Mouse (Mus musculus) thymus, postnatal 14 days (tissue): ENCODE measurements at regions not wholly inside any gene's neighbourhood (a gene's known extent, or its start where the extent isn't known, plus 50 kb on each side); places are given as distances from the start of the nearest gene placed in this dataset.
A peak's percentile ranks its signal among the peaks of the same experiment; 100 is the strongest.
"Not testable (repeated sequence)": the region's sequence is repeated elsewhere in the genome, so short reads cannot be mapped to it uniquely, and the experiment has no call there.

Experiments
- DNase-seq: peaks from one replicate; pipeline ENCODE4 v3.0.0; 2021

DNA sequence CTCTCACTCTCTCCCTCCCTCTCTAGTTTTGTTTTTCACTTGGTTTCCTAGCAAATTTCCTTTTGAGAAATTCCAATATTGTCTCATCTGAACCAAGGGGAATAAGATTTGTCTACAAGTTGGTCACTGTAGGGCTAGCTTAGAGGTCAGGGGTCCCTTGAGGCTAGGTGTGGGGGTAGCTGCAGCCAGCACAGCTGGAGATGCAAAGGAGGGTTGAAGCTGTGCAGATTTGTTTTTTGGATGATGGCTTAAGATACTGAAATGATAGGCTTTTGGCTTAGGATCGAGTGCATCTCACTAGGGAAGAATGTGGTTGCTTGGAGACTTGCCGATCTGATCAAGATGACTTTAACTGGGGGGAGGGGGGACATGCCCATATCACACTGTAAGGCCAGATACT, 88.3 kb upstream of the Tmem28 start:
- DNase-seq: no peak

DNA sequence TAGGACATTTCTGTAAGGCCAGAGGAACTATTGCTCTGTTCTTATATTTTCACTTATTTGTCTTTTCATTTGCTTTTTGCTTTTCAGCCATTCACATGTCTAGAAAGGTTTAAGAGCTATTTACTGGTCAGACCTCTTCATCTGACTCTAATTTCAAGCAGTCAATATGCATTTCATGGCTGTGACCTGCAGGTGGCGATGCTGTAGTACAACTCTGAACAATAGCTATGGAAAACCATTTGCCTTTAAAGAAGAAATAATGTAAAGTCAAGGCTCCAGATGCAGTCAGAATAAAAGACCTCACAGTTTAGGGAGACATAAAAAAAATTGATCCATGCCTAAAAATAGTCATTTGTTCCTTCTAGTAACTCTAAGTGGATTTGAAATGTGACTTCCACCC, 95.7 kb upstream of the Tmem28 start:
- no peak for DNase-seq

DNA sequence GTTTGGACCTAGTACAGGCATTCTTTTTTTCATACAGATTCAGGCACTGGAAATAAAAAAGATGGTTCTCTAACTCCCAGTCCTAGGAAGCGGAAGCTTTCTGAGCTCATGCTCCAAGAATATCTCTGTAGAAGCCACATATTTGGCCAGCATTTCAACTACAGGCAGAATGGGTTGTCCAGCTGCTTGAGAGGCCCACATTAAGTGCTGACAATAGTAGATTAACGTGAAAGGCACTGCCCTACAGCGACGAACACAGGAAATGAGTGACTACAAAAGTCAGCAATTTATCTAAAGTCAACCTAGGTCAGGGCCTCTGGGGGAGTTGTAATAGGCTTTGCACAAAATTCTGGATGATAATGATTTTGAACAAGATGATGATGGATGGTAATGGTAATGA, 125.5 kb upstream of the Tmem28 start:
- no peak for DNase-seq

DNA sequence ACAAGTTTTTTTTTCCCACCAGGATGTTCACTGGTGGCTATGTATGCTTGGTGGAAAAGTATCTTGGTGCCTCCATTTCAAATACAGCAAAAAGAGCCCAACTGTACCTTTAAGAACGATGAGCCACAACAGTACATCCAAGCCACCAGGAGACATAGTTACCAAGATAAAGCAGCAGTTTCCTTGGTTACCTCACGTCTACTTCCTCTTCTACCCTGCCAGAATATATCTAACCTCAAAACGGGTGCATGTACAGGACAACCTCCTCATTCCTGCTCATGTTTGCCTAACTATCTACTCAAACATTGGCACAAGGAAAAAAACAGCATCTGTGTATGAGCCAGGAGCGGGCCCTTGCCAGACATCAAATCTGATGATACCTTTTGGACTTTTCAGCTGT, 129.8 kb upstream of the Tmem28 start:
- no peak for DNase-seq

DNA sequence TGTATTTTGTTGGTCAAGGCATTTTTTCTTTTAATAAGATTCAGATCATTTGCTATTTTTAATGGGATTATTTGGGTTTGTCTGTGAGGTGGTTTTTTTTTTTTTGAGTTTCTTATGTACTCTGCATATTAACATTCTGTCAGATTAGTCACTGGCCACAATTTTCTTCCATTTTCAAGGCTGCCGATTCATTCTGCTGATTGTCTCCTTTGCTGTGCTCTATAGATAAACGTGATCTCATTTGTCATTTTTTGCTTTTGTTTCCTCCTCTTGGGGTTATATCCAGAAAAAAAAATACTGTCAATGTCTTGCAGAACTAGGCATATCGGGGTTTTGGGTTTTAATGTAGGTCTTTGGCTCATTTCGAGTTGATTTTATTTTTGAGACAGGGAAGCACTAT, 131.1 kb upstream of the Tmem28 start:
- no peak for DNase-seq

DNA sequence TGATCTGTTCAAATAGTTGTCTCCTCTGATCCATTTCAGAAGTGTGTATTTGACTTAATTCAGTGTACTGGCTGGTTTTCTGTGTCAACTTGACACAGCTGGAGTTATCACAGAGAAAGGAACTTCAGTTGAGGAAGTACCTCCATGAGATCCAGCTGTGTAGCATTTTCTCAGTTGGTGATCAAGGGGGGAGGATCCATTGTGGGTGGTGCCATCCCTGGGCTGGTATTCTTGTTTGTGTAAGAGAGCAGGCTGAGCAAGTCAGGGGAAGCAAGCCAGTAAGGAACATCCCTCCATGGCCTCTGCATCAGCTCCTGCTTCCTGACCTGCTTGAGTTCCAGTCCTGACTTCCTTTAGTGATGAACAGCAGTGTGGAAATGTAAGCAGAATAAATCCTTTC, 138.3 kb upstream of the Tmem28 start:
- DNase-seq: not testable (repeated sequence)

DNA sequence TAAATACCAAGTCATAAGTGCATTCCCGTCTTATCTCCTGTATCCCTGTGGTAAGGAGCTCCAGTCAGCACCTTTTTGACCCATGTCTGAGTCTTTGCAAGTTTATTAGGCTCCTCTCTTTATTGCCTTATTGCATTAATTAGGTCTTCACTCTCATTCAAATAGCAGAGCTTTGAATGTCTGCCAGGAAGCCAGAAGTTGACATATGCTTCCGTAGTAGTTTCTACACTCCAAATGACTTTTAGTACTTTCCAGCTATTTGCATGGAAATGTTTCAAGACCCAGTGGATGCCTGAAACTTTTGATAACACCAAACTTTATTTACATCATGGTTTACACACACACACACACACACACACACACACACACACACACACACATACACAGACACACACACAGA, 153.2 kb upstream of the Tmem28 start:
- no peak for DNase-seq

DNA sequence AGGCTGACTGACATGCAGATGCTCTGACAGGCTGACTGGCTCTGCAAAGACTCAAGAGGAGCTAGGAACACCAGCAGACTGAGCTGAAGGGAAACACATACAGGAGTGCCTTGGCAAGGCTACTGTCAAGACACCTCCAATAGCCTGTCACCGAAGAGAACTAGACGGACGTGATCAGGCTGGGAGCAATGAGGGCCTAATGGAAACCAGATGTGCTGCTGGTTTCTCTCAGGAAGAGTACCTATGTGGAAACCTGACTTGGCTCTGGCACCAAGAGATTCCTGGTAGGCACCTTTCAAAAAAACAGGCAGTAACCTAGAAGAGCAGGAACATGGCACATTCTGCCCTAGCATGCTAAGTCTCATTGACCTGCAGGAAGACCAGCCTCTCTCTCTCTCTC, 158.3 kb upstream of the Tmem28 start:
- no peak for DNase-seq

DNA sequence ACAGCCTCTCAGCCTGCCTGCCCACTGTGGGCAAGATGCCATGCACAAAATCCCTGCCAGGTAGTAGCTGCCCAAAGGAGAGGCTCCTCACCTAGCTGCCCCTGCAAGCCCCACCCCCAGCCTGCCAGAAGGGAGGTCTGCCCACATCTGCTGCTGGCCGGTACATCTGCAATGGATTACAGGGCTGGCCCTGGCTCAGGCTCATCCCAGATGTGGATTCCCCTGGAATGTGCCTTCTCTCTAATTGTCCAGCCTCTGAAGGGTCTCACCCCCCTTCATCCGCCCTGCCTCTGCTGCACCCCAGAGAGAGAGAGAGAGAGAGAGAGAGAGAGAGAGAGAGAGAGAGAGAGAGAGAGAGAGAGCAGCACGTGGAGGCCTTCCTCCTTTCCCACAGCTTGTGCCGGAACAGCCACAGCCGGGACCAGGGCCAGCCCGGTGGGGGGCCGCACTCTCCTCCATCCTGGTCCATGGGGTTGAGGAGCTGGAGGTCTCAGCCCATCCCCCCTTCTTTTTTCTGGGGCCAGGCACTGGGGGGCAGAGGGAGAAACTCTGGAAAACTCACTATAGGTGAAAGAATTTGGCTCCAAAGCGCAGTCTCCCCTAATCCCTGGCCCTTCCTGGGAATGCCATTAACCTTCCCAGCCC, 161.2 kb upstream of the Tmem28 start:
- DNase-seq: no peak

DNA sequence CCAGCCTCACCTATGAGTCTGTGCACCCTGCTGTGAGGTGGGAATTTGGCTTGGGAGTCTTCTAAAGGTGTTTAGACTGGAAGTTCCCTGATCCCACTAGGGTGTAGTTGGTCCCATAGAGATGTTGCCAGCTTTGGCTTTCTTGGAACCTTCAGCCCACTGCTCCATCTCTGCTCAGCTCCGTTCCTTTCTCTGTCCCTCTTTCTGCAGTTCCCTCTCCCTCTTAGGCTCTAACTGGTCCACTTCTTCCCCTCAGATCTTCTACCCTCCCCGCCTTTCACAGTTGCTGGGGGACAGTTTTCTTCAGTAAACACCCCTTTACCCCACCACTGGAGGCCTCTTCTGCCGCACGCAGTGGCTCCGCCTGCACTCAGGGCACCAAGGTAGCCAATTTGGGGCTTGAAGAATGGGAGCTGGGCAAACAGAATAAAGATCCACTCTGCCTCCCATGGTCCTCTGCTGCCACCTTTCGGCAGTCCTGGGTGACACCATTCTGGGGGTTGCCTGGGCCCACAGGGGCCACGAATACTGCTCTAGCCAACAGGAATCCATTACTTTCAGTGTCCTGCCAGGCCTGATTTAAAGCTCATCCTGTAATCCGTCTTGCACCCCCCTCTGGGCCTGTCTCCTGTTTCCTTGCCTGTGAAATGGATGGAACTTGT, 162.9 kb upstream of the Tmem28 start:
- DNase-seq: peak; percentile 63

DNA sequence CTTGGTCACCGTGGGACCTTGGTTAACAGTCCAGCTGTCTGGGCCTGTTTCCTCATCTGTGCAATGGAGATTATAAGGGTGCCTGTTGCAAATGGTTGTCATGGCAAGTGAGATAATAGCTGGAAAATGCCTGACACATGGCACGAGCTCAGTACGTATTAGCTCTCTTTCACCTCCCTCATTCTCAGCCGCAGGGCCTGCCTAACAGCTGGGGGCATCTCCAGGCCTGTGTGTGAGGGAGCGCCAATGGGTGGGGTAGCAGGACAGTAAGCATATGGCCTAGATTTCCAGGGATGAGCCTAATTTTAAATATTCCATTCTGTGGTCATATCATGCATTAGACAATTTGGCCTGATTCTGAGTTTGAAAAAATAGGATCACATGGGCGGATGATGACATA, 163.8 kb upstream of the Tmem28 start:
- no peak for DNase-seq

DNA sequence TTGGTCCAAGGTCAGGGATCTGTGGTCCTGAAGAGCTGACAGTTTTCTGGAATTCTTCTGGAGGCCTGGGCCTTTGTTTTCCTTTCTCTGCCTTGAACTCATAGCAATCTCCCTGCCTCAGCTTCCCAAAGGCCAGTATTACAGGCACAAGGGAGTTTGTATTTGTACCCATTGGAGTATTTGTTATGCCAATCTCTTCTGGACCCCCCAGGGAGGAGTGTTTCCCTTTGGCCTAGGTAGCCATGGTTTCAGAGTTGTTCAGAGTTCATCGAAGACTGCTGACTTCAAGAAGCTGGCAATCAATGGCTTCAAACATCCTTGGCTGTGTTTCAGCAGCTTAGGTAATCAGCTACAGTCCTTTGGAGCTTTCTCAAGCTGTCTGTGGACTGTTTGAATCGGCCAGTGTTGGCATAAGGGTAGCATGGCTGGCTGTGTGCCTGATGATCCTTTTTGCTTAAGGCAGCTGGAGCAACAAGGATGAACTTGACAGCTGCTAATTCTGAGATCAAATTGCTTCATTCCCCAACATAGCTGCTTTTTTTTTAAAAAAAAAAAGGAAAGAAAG, 161.2 kb upstream of the Pja1 start:
- DNase-seq: no peak

DNA sequence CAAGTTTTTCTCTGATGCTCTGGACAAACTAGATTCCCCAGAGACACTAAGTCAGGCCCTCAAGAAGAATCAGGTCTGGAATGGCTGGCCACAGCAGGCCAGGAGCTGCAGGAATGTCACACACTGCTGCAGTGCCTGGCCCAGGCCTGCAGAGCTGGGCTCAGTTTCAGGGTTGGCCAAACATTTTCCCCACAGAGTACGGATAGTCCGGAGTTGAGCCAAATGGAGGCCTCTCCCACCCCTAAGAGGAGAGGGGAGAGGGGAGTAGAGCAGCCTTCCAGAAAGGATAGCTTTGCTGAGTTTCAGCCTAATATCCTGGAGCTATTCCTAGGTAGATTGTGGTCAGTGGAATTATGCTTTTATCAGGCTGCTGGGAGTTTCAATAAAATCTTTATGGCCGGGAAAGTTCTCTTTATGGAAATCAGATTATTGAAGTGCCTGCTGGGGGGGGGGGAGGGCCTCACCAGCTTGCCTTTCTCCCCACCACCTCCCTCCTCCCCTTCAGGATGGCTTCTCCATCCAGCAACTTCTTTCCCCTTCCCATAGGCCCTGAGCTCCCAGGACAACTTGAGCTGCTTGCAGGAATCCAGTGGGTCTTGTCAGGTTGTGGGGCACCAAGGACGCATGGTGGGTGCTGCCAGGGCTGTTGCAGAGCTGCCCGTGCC, 153.6 kb upstream of the Pja1 start:
- DNase-seq: no peak

DNA sequence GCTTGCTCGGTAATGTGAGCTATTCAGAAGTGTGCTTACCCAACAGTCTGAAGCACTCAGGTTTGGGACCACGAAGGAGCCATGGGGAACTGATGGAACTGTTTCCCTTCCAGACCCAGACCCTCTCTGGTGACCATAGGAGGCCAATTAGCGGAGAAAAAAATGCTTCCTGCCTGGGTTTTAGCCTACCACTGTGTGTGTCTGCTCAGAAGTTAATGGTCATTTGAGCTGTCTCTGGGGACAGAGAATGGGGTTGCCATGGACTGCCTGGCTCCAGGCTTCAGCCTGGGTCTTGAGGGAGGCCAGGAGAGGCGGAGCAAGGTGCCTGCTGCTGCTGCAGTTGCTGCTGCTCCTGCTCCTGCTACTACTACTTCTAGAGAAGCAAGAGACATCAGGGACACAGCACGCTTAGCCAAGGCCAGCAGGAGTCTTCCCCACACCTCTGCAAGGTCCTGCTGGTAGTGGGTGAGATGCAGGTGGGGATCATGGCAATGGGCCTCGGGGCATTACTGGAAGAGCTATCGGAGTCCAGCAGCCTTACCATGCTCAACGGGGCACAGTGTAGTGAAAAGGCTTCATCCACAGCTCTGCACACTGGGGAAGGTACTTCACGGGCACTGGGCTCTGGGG, 141.2 kb upstream of the Pja1 start:
- no peak for DNase-seq

DNA sequence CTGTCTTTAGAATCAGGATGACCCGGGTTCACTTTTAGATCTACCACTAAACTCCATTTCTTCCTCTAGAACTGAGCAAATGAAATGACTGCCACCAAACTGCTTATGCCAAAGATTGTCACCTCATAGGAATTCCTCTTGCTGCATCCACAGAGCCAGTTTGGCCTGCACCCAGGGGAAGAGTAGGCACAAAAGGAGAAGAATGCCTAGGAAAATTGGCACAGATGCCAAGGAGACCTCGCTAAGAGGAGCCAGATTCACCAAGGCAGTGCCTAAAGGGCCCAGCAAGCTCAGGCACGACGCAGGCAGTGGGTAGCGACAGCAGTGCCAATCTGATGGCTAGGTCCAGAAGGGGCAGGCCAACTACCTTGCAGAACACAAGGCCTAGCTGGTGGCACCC, 139.0 kb upstream of the Pja1 start:
- DNase-seq: no peak

DNA sequence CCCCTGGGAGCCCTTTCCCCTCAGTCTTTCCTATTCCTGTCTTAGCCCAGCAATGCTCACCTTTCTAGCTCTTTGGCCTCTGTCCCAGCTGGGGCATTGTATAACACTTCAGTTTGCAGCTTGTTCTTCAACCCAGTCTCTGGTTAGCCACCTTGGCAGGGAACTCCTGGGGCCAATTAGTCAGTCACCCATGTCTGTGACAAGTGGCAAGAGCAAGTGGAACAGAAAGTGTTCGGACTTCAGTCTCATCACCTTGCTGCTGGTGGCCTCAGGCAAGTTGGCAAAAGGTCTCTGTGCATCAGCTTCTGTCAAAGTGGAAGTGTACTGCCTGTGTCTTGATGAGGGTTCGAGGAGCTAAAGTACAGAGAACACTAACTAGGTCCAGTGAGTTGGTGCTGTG, 138.5 kb upstream of the Pja1 start:
- no peak for DNase-seq

DNA sequence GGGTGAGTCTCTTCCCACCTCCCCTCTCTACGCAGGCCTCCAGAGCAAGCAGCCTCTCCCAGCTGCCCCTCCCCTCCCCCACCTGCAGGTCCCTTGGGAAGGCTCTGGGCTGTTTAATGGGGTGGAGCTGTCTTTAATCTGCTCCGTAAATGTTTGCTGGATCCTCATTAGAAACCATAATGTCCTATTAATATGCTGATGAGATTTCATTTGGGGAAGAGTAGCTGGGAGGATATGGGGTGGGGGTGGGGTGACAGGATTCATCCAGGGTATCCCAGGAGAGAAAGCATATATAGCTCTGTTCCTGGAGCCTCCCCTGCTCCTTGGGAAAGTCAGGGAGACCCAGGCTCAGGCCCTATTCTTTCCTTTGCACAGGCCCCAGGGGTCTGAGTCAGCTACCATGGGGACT, 137.2 kb upstream of the Pja1 start:
- no peak for DNase-seq

DNA sequence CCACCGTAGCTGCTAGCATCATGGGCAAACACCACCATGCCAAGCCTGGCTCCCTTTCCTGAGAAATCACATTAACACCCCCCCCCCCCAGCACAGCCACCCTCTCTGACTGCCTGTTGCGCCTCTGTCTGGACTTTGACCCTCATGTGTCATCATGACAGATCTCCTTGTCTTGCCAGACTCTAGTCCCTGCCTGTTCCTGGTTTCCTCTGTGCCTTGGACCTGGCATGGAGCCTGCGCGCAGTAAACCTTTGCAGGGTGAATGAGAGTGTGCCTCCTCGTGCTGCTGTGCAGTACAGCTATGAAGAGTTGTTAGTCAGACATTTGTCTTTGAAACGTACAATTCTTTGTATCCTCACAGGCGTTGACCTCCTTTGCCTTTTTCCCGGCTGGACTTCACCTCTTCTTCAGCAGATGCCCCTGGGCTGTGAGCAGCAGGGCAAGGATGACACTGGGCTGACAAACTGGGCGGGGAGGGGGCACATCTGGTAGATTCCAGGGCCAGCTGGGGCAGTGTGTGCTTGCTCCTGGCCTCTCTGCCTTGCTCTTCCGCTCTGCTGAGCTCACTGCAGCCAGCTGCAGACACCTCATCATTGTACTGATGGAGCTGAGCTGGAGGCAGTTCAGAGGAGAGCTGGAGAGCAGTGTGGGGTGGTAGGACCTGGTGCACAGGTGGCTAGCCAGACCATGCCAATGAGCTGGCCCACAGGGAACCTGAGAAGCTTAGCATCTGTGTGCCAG, 134.2 kb upstream of the Pja1 start:
- no peak for DNase-seq

DNA sequence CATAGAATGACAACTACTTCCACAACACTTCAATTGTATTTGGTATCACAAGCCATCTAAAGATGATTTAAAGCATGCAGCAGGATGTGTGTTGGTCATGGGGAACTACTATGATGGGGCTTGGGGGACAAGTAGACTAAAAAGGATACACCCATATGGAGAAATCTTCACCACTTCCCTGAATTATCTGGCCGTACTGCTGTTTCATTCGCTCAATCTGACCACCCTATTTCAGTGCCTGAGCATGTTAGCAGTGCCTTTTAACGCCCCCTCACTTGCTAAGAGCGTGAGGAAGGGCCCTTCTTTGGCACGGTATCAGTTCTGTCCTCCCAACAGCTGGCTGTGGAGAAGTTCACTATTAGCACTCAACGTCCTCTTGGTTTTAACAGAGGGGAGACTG, 132.6 kb upstream of the Pja1 start:
- no peak for DNase-seq

DNA sequence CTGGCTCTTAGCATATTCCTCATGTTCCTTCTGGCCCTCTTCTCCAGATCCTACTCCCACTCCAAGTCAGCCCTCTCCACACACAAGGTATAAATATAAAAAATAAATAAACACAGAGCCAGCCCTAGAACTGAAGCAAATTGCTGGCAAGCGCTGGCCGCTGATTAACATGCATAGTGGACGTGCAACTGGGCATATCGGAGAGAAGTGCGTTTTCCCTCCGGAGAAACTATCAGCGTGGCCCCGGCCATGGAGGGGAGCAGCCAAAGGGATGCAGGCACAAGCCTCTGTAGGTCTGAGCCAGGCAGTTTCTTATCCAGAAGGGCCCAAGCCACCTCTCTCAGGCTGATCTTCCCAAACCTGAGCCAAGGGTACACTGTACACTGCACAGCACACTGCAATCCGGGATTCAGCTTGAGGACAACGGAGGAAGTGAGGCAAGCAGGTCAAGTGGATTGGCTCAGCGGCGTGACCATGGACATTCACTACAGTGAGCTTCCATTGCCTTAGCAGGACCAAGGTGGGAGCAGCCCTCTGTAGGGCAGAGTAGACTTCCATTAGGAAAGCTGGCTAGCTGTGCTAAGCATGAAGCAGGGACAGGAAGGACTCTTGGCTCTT, 131.3 kb upstream of the Pja1 start:
- DNase-seq: no peak

DNA sequence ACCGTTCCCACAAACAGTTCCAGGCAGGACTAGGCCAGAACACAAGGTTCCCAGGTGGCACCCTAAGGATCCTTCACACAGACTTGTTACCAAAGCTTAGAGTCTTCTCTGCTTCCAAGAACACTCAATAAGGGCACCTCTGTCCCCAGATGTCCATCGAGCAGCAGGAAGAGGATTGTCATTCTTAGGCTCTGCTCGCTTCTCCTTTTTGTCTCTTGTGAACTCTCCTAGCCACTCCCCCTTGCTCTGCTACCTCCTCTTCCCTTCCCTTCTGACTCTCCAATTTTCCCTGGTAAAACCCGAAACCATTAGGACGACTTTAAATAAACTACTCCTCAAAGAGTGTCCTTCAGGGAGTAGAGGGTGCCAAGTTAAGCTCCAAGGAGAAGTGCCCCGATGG, 124.4 kb upstream of the Pja1 start:
- DNase-seq: no peak

DNA sequence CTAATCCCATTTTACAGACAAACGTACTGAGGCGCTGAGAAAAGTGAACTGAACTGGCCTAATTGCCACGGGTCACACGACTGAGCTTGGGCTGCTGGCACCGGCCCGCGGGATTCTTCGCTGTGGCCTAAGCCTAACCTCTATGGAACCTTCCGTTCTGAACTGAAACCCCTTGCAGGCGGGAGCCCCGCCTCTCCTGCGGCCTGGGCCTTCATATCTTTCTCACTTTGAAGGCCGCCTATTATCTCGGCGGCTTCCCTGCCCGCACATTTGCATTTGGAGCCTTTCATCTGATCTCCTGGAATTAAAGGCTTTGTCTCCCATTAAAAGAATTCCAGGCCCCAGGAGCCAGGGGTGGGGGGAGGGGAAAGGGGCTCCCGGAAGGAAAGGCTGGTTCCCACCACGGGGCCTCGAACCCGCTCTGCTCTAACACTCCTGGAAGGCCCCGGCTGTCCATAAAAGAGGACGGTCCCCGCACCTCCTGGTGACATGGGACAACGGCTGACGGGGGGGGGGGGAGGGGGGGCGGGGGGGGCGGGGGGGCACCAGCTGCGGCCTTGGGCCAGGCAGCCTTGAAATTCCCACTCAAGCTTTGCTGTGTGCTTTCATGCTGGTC, 122.9 kb upstream of the Pja1 start:
- DNase-seq: peak; percentile 32
